Mouse (Mus musculus): Measurements from ENCODE around the gene Srsf5. TPM values are rescaled to one million over a fixed set of nuclear protein-coding genes. Genes with fewer than 3 reads are reported as not detected.

Gene Srsf5
- polyA plus RNA-seq (2014; fragmentation: Illumina TruSeq; extraction: RNeasy Lipid Tissue Mini Kit (QIAGEN cat#74804); ENCODE audit: low read depth, low replicate concordance) = 305 TPM

GRCm38 (mm10) chr12:80945334-80945995 lies at the start of gene Srsf5:
TSS of gene Srsf5 (plus strand) at chr12:80945504.

GRCm38 (mm10) chr12:80968605-80969004 lies 23.3 kb downstream of the Srsf5 start, which contains the start of gene Slc10a1:
TSS of gene Slc10a1 (minus strand) at chr12:80968705.

Other genes starting within 250 kb of the Srsf5 start
- not detected for gene Ccdc177, start 184.8 kb upstream of the Srsf5 start, polyA plus RNA-seq (2014; fragmentation: Illumina TruSeq; extraction: RNeasy Lipid Tissue Mini Kit (QIAGEN cat#74804); ENCODE audit: low read depth, low replicate concordance)
- gene Susd6, start 155.0 kb upstream of the Srsf5 start, polyA plus RNA-seq (2014; fragmentation: Illumina TruSeq; extraction: RNeasy Lipid Tissue Mini Kit (QIAGEN cat#74804); ENCODE audit: low read depth, low replicate concordance) = 61.3 TPM
- 0.45 TPM for gene Slc10a1, start 23.2 kb downstream of the Srsf5 start, polyA plus RNA-seq (2014; fragmentation: Illumina TruSeq; extraction: RNeasy Lipid Tissue Mini Kit (QIAGEN cat#74804); ENCODE audit: low read depth, low replicate concordance)
- gene Smoc1, start 81.3 kb downstream of the Srsf5 start, polyA plus RNA-seq (2014; fragmentation: Illumina TruSeq; extraction: RNeasy Lipid Tissue Mini Kit (QIAGEN cat#74804); ENCODE audit: low read depth, low replicate concordance) = 7.2 TPM

Data from heart, adult 10 weeks (tissue).